Mouse (Mus musculus) spleen, adult 18-20 months (tissue): ENCODE data around the gene Prkce.

Experiments used
- DNase-seq, 2 experiments: peaks; one replicate each; pipeline ENCODE4 v3.0.0; 2022; ENCODE audit warnings: mixed read lengths in 2 of 2

The Prkce gene

GRCm38 (mm10) chr17:86225488-86226186 lies 58.1 kb downstream of the Prkce start:
- DNase-seq: no peak

DNA sequence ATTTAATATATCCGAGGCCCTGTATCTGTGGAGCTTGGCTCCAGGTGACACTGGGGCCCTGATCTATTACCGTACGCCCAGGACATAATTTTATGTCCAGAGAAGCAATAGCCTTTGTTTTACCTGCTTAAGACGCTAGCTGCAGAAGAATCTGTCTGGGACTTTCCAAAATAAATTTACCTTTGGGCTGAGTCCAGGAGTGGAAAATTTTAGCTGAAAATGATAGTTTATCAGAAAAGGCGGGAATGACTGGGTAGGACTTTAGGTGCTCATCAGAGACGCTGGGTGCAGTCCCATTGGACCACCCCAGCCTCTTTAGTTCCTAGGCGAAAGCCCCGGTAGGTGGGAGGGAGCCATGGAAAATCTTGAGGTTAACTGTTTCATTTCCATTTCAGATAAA lies 58.6 kb downstream of the Prkce start:
- no peak for DNase-seq

DNA sequence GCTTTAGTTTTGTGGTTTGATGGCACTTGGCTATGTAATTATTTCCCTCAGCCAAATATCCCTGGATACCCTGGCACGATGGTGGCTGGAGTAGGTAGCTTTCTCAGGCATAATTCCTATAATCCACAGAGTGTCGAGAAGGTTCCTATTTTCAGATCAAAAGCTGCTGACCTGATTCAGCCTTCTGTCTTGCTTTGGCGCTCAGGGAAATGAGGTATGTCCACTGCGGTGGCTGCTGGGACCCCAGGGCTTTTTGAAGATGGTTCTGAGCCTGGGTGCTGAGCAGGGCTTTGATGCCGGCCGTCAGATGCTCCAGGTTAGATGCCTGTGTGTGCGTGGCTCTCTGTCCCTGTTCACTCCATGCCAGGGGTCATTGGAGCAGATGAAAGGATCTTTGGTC lies 59.0 kb downstream of the Prkce start:
- no peak for DNase-seq

GRCm38 (mm10) chr17:86227389-86227788 lies 59.8 kb downstream of the Prkce start:
- DNase-seq: no peak

- no peak for DNase-seq
Measured at GRCm38 (mm10) chr17:86228850-86229249, 61.3 kb downstream of the Prkce start.

- no peak for DNase-seq
Measured at GRCm38 (mm10) chr17:86230141-86230633, 62.6 kb downstream of the Prkce start.

DNA sequence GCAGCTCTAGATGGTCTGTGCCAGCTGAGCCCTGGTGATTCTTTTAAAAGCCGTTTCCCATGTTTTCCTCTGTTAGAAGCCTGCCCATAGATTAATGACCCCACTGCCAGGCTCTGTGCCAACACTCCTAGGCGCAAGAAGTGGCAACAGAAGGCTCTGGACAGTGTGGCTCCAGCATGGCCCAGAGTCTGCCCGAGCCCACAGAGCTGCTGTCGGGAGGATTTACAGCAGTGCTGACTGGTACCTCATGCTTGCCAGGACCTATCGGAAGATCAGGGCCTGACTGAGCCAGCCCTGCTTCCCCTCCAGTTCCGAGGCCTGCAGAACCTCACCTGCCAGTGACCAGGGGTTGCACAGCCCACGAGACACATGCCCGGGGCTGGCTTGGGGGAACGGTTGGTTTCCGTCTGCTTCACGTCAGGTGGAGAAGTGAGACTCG lies 64.2 kb downstream of the Prkce start:
- DNase-seq: no peak

DNA sequence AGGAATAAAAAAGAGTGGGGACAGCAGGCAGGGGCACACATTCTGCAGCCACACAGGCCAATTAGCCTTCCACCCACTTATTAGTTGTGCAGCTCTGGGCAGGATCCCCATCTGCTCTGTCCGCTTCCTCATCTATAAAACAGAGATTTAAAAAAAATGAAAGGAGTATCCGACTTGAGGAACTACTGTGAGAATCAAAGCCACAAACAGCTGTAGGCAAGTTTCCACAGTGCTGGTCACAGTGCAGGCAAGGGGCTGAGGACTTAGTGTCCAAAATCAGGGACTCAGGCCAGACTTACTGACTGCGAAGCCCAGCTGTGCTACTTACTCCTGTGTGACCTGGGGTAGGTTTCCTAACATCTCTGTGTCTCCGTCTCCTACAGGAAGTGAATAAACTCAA lies 64.7 kb downstream of the Prkce start:
- no peak for DNase-seq

- no peak for DNase-seq
Measured at GRCm38 (mm10) chr17:86234587-86235150, 67.1 kb downstream of the Prkce start.

GRCm38 (mm10) chr17:86236026-86236712 lies 68.6 kb downstream of the Prkce start:
- no peak for DNase-seq

DNA sequence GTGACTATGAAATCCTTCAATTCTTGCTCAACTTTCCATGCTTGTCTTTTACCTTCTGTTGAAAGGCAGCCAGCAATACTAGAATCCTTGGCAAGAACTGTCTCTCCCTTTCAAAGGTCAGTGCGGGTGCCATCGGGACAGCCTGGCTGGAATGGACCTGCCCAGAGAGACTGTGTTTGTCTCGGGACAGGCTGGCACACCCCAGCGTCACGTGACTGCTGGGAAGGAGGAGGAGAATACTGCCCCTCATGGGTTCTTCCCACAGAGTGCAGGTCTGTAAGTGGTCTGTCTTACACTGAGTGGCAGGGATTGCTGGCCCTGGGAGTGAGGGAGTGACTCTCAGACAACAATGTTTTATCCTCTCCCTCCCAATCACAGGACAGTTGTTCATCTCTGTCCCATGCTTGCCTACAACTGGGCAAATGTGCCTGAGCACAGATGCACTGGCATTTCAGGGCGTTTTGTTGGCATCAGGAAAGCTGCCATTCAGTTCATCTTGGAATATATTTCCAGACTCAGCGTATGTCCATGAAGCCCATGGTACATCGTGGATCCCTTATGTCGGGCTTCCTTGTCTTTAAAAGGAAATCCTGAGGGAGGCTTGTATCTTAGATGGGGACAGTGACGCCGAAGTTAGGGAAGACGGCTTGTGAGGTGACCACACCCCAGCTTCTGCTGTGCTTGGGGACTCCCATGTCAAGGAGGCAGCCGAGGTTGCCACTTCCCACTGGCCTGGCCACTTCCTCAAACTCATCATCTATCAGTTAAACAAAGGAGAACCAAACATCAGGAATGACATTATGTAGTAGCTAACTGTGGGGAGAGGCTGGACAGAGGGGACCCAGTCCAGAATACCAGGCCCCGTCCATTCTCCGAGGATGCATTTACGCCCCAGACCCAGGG lies 69.5 kb downstream of the Prkce start:
- DNase-seq: no peak

- peak; percentile 28 to 31 for DNase-seq
Measured at GRCm38 (mm10) chr17:86242291-86242690, 74.7 kb downstream of the Prkce start.

DNA sequence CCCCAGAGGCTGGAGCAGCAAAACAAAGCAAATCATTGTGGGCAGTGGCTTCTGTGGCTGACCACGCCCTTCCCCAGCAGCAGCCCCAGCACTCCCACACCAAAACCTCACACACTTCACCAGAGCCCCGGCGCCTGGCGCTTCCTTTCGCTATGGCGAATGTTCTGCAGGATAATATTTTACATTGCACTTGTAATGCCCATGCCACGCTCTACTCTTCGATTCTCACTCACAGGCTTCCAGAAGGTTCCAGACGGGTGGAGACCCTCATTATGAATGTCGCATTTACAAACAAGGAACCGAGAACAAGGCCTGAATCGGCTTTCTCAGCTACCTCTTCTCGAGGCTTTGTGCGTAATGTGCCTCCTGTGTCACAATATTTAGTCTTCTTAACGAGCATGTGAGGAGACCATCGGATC lies 75.5 kb downstream of the Prkce start:
- peak; percentile 23 to 41 for DNase-seq

DNA sequence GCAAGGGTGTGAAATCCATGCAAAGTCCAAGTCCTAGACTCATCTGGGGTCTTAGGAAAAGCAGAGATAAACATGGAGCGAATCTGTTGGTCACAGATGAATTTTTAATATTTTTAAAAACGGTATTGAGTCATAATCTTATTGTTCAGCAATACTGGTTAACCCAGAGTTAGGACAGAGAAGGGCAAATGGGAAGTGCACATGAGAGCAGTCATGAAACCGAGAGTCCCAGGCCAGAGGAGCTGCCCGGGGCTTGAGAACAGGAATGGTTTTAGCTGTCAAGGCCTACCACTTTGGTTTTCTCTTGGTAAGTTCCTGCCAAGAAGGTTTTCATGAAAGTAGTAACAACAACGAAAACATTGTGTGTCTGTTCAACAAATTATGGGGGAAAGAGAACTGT lies 76.8 kb downstream of the Prkce start:
- no peak for DNase-seq

DNA sequence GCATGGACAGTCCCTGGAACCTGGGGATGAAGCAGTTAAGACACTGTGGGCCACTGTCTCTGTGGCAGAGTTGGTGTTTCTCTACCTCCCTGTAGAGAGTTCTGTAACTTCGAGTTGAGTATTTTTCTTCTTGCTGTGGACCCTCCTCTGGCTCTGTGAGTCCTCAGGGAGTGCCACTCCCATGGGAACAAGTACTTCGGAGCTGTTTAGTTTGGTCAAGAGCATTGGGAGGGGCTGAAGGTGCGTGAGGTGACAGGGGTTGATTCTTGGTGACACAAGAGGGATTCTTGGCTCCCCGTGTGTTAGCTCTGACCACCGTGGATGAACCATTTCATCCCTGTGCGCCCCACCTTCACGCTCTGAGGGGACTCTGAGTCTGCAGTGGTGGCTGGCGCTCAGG lies 81.2 kb downstream of the Prkce start:
- no peak for DNase-seq

- DNase-seq: no peak
Measured at GRCm38 (mm10) chr17:86249499-86250405, 82.2 kb downstream of the Prkce start.

- no peak for DNase-seq
Measured at GRCm38 (mm10) chr17:86250406-86250905, 82.9 kb downstream of the Prkce start.

- no peak for DNase-seq
Measured at GRCm38 (mm10) chr17:86253884-86254283, 86.3 kb downstream of the Prkce start.

GRCm38 (mm10) chr17:86254285-86254684 lies 86.7 kb downstream of the Prkce start:
- DNase-seq: no peak

- DNase-seq: no peak
Measured at GRCm38 (mm10) chr17:86254978-86255377, 87.4 kb downstream of the Prkce start.

- no peak for DNase-seq
Measured at GRCm38 (mm10) chr17:86256730-86257131, 89.1 kb downstream of the Prkce start.

DNA sequence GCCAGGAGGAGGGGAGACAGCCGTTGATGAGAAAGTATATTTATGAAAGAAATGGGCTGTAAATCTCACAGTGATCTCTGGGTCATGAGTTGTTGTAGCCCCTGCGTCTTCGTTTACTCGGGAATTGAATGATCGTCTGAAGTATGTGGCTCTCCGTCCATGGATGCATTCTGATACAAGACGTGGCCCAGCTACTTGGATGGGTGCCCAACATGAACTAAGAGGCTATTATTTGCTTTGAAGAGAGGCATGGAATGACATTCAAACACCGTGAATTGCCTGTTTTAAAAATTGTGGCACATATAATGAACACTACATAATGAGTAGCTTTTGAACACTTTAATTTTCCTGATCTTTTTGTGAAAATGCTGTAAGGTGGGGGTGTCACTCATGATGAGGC lies 93.5 kb downstream of the Prkce start:
- DNase-seq: no peak
